Mouse (Mus musculus): ENCODE measurements at regions not wholly inside any gene's neighbourhood (a gene's known extent, or its start where the extent isn't known, plus 50 kb on each side); places are given as distances from the start of the nearest gene placed in this dataset.
A peak's percentile ranks its signal among the peaks of the same experiment; 100 is the strongest.

DNA sequence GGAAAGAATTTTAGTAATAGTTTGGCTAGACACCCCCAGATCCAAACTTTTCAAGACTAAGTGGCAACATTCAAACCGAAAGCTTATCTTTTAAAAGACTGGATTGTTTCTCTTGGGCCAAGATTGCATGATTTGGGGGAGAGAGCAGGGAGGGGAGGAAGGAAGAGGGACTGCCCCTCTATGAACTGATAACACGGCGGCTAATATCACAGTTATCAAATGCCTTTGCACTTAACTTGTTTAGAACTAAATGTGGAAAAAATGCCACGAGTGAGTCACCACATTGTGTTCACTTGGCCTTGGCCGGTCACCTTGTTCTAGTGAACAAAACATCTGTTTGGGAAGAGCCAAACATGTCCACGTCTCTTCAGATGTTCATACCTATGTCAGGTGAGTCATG lies 92.3 kb downstream of the Tes start:
- no peak for DNase-seq (ENCODE audit: extremely low spot score)

DNA sequence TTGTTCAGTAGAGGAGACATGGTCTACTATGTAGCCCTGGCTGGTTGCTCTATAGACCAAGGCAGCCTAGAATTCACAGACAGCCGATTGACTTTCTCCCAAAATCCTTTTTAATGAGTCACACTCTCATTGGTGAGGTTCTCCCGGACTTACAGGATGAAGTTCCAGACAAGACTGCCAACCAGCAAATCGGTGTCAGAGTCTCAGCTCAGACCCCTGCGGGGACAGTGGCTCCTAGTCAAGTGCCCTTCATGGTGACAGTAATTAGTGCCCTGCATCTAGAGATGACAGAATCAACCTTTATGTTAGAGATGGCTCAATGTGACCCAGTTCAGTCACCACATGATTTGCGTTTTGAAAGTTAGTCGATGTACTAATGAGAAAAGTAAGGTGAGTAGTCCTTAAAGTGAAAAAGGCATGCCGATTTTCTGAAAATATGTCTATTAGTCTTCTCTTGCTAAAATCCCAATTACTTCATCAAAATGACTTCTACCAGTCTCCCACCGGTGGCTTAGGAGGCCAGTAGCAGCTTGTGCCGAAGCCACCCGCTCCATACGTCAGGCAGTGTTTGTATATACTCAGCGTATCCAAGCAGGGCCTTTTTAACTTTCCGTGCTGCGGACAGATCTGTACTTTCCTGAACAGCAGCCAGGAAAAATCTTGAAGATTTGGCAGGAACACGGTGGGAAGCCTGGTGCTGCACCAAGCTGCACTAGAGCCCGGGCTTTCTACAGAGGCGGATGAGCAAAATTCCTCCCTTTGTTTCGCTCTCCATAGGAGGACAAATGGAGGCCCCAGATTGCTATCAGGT lies 105.2 kb downstream of the Tes start:
- DNase-seq (ENCODE audit: extremely low spot score): peak; percentile 31

DNA sequence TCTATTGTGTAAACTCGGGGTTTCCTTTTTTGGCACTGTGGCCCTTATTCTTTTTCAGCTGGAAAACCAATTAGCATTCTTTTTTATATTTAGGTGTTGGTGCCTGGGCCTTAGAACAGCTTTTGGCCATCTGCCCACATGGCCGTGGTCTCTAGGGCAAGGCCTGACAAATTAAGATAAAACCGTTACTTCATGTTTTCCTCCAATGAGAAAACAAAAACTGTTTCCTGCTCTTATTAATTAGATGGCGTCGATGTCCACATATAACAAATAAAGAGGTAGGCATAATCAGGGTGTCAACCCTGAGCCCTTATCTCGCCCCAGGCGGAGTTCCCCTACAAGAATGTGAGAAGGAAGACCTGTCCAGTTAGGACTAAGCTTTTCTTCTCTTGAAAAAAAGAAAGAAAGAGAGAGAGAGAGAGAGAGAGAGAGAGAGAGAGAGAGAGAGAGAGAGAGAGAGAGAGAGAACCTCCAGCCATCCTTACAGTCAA lies 105.9 kb downstream of the Tes start:
- DNase-seq (ENCODE audit: extremely low spot score): no peak

DNA sequence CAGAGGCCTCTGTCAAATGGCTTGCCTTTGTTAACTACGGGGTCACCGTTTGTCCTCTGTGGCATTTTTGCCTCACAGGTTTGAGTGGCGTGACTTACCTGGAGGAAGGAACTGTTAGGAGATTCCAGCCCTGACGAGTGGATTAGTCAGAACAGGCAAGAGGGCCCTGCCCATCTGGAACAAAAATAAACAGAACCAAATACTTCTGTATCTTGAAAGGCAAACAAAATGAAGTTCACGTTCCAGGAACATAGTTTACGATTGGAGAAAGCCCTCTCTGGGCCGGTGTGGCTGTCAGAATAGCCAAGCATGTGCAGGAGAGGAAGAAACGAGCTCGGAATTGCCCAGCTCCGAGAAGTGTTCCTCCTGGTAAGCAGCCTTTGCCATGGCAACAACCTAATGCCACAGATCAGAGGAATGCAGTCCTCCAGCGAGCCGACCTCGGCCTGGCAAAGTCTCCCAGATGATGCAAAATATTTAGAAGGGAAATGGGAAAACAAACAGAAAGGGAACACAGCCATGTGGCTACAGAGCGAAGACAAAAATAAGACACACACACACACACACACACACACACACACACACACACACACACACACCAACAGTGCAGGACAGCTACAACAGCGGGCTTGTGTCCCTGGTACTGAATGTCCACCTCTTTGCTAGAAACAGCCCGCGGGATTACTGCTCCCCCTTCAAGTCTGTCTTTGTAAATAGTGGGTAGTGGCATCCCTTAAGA lies 106.5 kb downstream of the Tes start:
- DNase-seq (ENCODE audit: extremely low spot score): peak; percentile 61

DNA sequence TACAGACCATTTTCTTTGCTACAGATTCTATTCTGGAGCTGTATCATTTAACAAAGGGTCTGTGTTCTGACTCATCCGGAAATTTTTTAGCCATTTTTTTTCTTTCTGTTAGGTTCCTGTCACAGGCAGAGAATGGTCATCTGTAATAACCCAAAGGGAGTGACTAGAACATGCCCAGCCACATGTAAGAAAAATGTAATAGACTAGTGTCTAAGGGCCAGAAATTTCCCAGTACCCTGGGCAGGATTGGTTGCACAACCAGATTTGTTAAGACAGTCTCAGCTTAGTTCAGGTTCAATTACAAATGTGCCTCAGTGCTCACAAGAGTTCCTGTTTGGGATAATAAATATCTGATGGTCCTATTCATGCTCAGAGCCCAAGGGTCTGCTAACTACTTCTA lies 107.1 kb downstream of the Tes start:
- peak; percentile 10 for DNase-seq (ENCODE audit: extremely low spot score)

DNA sequence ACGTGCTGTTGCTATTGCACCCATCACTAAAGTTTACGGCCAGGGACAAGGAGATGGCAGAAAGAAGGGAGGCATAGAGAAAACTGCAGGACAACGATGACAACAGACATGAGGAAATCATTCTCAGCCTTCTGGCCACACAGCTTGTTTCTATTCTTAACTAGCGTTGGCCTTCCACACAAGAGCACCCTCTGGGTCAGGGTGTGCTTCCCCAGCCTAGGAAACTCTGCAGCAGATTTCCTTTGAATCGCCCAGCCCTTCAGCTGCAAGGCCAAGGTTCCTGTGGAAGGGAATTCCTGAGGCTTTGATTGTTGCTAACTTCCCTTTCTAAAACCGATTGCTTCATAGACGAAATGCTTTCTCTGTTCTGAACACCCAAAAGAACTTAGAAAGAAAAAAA lies 103.8 kb upstream of the Cav2 start:
- DNase-seq (ENCODE audit: extremely low spot score): no peak

DNA sequence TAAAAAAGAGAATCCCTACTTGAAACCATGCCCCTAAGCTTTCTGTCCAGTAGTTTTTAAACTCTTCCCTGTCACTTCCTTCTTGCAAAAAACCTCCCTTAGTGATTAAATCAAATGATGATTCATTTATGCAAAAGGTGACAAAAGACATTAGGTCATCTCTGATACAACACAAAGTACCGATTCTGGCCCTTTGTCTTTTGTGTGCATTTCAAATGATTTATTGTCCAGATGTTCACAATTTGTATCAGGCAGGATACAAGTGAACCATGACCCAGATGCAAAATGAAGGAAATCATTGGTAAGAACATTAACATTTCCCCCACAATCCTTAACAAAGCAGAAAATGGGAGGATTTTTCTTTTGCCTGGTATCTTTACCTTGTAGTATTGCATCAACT lies 101.5 kb upstream of the Cav2 start:
- no peak for DNase-seq (ENCODE audit: extremely low spot score)

DNA sequence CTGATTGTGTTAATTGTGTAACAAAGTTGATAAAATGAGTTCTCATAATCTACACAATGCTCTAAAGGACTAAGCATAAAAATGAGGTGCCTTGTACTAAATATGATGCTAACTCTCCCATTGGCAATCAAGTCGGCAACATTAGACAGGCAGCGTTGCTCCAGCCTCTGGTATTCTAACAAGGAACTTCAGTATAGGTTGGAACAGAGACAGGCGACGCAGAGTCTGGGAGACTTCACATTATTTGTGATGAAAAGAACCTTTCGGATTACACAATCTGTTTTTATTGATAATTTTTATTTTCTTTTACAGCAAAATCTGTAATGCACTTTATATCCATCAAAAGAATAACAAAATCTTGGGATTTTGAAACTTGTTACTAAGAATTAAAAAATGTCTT lies 94.4 kb upstream of the Cav2 start:
- DNase-seq (ENCODE audit: extremely low spot score): no peak

DNA sequence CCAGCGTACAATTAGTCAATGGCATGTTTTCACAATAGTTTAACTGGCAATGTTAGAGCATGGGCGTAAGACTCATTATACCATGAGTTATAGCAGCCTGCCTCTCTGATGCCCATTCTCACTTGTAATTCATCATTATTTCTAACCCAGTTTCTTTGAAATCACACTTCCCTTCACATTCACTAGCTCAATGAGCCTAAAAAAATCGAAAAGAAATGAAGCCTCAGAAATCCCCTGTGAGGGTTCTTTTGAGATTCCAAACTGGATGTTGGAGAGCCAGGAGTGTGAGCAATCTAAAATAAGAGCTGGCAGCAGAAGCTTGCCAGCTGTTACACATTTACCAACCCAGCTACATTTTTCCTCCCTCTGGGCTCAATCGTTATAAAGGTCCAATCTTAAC lies 93.9 kb upstream of the Cav2 start:
- DNase-seq (ENCODE audit: extremely low spot score): no peak

DNA sequence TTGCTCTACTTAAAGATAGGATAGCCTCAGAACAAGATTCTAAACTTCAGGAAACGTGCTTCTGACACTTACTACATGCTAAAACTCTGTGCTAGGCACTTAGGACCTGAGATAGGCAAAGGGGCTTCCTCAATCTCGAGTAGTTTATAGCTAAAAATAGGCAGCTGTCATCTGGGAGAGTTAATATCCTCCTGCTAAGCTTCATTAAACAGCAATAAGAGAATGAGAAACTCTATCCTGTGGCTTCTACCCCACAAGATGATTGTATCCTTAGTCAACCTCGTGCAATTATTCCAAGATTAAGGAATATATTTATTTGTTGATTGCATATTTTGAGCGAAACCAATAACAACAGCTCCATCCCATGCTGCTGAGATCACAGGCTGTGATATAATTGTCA lies 85.4 kb upstream of the Cav2 start:
- DNase-seq (ENCODE audit: extremely low spot score): no peak

DNA sequence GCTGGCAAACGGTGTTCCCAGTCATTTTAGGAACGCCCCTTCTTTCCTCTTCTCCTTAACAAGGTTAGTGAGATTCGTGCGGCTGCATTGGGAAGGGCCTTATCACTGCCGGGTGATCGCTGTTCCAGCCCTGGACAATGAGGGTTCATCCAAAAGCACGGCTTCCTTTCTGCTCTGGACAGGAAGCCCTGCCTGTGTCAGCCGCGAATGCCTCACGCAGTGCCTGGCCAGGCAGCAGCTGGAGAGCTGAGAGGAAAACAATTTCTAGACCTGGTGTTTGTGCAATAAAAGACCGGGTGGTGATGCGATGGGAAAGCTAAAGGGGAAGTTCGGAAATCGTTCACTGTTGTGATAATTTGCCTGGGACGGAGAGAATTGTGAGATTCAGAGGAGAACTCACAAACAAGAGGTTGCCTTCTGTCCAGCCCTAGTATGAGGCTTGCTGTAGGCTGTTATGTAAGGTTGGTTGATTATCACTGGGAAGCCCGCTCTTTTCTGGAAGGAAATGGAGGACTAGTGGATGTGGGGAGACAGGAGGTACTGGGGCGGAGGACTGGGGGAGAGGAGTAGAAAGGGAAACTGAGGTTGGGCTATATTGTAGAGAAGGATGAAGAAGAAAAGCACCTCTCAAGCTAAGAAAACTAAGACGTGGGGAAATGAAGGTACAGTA lies 83.1 kb upstream of the Cav2 start:
- DNase-seq (ENCODE audit: extremely low spot score): no peak

DNA sequence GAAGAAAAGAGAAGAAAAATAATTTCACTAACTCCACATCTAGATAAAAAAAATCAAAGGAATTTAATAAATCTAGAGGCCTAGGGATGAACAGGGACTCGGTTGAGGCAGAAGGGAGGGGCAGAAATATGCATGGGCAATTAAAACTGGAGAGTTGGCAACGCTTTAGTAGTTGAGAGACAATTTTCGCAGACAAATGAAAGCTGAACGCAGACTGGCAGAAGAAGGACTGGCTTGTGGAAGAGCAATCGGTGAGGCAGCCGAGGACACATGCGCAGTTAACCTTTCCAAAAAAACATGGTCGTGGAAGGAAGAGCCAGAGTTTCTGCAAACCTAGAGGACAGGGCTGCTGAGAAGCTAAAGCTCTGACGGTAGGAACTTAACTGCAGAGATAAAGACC lies 82.1 kb upstream of the Cav2 start:
- DNase-seq (ENCODE audit: extremely low spot score): no peak

DNA sequence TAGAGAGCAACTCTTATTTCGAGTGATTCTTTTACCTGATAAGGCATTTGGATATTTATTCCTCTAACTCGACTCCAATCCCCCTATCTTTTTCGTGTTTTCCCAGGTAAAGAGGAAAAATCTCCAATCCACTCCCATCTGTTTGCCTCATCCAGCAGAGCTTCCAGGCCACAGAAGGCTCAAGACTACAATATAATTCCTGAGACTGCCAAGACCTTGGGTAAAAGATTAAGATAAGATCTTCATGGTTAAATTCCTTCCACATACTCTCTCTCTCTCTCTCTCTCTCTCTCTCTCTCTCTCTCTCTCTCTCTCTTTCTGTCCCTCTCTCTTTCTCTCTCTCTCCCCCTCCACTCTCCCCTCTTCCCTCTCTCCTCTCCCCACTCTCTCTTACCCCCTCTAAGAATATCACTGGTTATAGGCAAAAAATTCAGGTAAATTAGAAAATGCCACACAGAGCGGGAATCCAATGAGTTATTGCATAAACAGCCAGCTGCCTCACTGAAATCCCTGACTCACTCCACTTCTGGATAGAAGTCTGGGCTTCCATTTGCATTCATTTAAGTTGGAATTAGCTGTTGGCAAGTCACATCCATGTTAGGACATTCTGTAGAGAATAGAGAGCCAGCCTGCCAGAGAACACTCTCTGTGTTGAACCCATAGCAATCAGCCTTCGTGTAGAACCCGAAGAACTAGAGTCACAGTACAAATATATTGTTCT lies 78.9 kb upstream of the Cav2 start:
- no peak for DNase-seq (ENCODE audit: extremely low spot score)

DNA sequence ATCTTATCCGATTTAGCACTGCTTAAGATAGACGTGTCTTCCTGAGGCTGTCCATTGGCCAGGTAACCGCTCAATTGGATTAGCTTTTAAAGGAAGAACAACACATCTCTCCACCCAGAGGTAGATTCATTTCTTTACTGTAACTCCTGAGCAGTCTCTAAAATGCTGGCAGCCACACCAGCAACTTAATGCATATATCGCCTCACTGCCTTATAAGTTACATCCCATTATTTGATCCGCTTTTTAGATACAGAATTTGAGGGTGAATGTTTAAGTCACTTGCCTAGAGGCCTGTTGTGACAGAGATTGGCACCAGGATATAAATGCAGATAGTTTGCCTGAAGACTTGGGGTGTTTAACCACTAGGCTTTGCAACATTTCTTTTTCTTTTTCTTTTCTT lies 77.7 kb upstream of the Cav2 start:
- no peak for DNase-seq (ENCODE audit: extremely low spot score)

DNA sequence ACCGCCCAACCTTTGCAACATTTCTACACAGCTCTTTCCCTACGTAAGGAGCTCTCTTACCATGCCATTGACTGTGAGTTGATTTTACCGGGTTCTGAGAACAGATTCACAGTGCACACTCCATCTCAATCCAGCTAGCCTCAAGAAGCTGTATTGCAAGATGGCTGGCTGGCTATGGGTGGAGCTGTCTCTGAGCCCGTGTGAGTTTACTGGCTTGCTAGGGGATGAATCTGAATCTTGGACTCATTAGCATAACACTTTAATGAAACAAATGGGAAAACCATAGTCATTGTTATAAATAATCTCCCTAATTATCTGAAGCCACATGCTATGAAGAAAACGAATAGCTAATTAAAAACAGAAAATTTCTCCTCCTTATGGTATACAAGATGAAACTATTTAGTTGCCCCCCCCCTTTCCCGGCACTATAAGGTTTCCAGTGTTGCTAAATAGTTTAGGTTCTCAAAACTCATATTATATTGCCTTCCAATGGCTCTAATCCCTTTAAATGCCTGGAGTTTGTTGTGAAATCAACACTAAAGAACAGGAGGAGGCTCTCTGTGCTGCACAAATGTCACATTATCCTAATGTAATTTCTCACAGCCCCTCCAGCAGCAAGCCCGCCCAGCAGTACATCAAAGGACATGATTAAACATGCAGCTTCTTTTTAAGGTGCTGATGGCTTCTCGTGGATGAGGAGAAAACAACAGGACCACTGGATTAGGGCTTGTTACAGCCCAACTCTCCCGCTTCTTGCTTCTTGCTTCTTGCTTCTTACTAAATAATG lies 76.9 kb upstream of the Cav2 start:
- no peak for DNase-seq (ENCODE audit: extremely low spot score)

DNA sequence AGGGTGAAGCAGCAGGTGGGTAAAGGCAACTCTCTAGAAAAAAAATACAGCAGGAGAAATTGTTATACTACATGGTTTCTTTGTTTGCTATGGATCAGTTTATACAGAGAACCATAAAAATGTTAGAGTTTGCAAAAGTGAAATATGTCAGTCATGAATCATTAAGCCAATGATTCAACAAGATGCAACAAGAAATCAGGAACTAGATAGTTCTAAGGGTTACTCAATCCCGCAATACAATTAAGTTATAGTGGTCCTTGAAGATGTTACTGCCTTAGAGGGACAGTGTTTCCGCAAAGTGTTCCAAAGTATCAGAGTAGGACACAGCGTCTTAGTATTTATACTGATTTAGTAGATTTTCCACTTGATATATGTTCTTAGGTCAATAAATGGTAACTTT lies 74.1 kb upstream of the Cav2 start:
- DNase-seq (ENCODE audit: extremely low spot score): no peak

DNA sequence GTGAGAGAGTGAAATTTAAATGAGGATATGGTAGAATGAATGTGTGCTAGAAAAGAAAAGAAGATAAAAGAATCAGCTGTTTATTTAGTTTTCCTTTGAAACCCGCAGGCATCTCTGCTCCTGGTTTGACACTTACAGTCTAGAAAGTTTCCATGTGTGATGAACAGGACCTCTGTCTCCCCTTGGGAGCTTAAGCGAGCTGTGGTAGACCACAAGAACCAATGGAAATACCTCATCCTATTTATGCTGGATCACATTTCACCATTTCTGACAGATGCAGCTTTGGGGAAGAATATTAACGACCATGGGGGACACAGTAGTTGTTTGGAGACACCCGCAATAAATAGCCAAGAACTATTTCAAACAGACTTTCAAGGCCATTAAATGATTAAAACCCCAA lies 71.2 kb upstream of the Cav2 start:
- DNase-seq (ENCODE audit: extremely low spot score): no peak

DNA sequence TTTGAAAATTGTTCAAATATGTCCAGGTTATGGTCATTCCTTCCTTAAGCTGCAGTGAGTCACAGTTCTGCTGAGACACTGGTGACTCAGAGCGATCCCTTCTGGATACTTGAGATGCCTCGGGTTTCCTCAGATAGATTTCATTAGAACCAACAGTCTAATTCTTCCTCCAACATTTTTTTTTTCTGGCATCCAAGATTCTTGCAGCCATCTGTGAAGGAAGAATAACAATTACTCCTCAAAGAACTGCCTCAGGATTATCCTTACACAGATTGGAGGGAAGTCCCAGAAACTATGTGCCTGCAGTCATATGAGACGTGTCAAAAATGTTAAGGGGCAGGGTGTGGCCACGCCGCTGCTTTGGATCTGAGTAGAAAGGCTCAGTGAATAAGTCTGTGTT lies 69.6 kb upstream of the Cav2 start:
- DNase-seq (ENCODE audit: extremely low spot score): no peak

DNA sequence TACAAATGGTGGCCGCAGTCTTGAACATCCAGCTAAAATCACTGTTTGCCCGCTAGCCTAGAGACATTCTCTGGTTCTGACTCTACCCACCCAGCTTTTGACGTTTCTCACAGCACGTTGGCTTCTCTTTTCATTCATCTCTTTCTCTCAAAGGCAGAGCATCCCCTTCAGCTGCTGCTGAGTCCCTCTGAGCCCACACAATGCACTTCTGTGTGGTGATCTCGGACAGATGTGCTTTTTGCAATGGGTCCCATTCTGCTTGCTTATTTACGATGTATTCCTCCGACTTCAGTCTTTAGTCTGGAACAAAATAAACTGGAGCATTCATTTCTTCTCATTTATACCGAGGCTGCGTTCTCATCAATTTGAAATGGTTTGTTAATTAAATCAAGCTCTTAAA lies 66.2 kb upstream of the Cav2 start:
- DNase-seq (ENCODE audit: extremely low spot score): no peak

DNA sequence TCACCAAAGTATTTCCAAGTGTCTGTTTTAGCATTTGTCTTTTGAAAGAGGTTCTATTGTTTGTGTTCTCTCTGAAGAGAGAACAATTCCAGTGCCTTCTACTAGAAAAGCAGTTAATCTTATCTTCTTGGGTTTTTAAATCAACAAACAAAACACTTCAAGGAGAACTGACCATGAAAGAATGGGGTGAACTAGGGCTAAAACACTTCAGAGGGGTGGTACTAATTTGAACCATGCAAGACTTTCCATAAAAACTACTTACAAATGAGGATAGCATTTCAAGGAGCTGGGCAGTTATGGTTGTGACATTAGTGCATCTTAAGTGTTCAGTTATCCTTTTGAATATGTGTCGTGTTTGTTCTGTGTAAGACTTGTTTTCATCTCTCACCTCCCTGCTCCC lies 64.5 kb upstream of the Cav2 start:
- no peak for DNase-seq (ENCODE audit: extremely low spot score)

DNA sequence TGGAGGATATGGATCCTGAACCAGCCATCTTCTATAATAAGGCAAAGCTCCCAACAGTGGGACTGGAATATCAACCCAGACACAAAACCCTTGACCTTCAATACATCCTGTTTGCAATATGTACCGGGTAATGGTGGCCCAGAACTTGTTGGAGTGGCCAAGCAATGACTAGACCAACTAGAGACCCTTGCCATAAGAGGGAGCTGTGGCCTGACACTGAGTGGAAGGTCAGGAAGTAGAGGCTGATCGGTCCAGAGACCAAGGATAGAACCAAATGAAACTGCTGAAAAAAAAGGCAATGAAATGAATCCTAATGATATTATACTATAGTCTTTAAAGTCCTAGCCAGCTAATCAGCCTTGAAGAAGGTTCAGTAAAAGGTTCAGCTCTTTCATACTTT lies 57.2 kb upstream of the Cav2 start:
- no peak for DNase-seq (ENCODE audit: extremely low spot score)
